Mouse (Mus musculus): ENCODE data around the gene 1700016H13Rik. TPM values are rescaled to one million over a fixed set of nuclear protein-coding genes. Genes with fewer than 3 reads are reported as not detected.

1700016H13Rik gene
- polyA plus RNA-seq, 1 experiment from 2014 or later = 0.11 TPM

GRCm38 (mm10) chr5:103698577-103698976 lies 42.8 kb upstream of the 1700016H13Rik start:
- WGBS = 70% methylated on average over 4 of the region's 4 CpGs
- H3K4me1 ChIP-seq (replicated peaks; ENCODE audit: insufficient read depth, low read length) = no peaks in the 10 kb centered on the region
- TF ChIP-seq CTCF (IDR thresholded peaks at IDR 0.05; ENCODE audit: low read depth) = no peak
- H3K9ac ChIP-seq (ENCODE audit: low read depth, low read length) = no peak overlapping the region
- H3K27ac ChIP-seq = no peak overlapping the region
- no peaks in the 10 kb centered on the region for H3K36me3 ChIP-seq (ENCODE audit: insufficient read depth, low read length)
- H3K9me3 ChIP-seq (replicated peaks; ENCODE audit: low read length) = no peaks in the 10 kb centered on the region
- no peak overlapping the region for H3K4me3 ChIP-seq (replicated peaks; ENCODE audit: low read depth, low read length)
- 0 out of 2 replicates have a peak, but pooled peaks cover 3% of the 10 kb centered on the region for H3K27me3 ChIP-seq (ENCODE audit: insufficient read depth, low read length)
- no peak for ATAC-seq (replicated peaks; ENCODE audit: low FRiP score, low read depth)
- H3K4me2 ChIP-seq (ENCODE audit: low read length) = no peak overlapping the region
- no peak for DNase-seq (ENCODE audit: low spot score)

- TF ChIP-seq CTCF (IDR thresholded peaks at IDR 0.05; ENCODE audit: low read depth) = no peak
- Histone ChIP-seq H3K4me1 (replicated peaks; ENCODE audit: insufficient read depth, low read length) (no peaks in the 10 kb centered on the region), H3K27ac (no peak overlapping the region), H3K27me3 (ENCODE audit: insufficient read depth, low read length) (0 out of 2 replicates have a peak, but pooled peaks cover 3% of the 10 kb centered on the region), H3K4me3 (replicated peaks; ENCODE audit: low read depth, low read length) (no peak overlapping the region), H3K4me2 (ENCODE audit: low read length) (no peak overlapping the region), H3K36me3 (ENCODE audit: insufficient read depth, low read length) (no peaks in the 10 kb centered on the region), H3K9ac (ENCODE audit: low read depth, low read length) (no peak overlapping the region), H3K9me3 (replicated peaks; ENCODE audit: low read length) (no peaks in the 10 kb centered on the region)
- DNase-seq (ENCODE audit: low spot score) = no peak
- 67% methylated on average over 5 of the region's 5 CpGs for WGBS
- ATAC-seq (replicated peaks; ENCODE audit: low FRiP score, low read depth) = no peak
Measured at GRCm38 (mm10) chr5:103697875-103698491, 42.2 kb upstream of the 1700016H13Rik start.

GRCm38 (mm10) chr5:103694094-103694493 lies 38.3 kb upstream of the 1700016H13Rik start:
- Histone ChIP-seq H3K27ac (no peak overlapping the region), H3K4me3 (replicated peaks; ENCODE audit: low read depth, low read length) (peak overlapping the region; percentile 63; the same call in 1 of the 2 replicates), H3K36me3 (ENCODE audit: insufficient read depth, low read length) (no peaks in the 10 kb centered on the region), H3K9me3 (replicated peaks; ENCODE audit: low read length) (no peaks in the 10 kb centered on the region), H3K4me1 (replicated peaks; ENCODE audit: insufficient read depth, low read length) (0 out of 2 replicates have a peak, but pooled peaks cover 5% of the 10 kb centered on the region), H3K9ac (ENCODE audit: low read depth, low read length) (no peak overlapping the region), H3K4me2 (ENCODE audit: low read length) (peak overlapping the region; percentile 100), H3K27me3 (ENCODE audit: insufficient read depth, low read length) (0 out of 2 replicates have a peak, but pooled peaks cover 3% of the 10 kb centered on the region)
- no peak for TF ChIP-seq CTCF (IDR thresholded peaks at IDR 0.05; ENCODE audit: low read depth)
- DNase-seq (ENCODE audit: low spot score) (no peak), ATAC-seq (replicated peaks; ENCODE audit: low FRiP score, low read depth) (no peak)
- WGBS = 53% methylated on average over 6 of the region's 6 CpGs

DNA sequence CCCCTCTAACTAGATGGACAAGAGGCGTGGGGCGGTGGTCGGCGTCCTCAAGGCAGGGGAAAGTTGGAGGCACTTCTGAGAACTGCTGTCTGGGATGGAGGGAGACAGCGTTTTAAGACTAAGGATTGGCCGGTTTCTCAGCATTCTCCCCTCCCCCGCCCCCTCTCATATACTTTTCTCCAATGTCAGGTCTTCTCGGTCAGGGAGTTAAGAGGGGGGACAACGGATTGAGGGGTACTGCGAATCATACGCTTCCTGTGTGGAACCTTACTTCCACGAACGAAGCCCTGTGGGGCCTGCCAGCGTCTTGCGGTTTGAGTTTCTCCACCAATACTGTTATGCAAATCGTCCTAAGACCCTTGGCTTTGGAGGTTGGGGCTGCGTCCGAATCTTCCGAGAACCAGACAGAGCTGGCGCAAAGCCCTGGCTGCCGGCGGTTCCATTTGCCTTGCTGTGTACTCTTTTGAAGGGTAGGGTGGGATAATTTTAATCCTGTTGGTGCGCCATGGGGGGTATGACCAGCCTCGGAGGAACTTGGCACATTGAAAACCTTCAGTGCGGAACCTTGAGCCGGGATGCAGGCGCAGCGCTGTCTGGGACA lies 37.3 kb upstream of the 1700016H13Rik start:
- H3K4me2 ChIP-seq (ENCODE audit: low read length) = peak overlapping the region; percentile 100
- H3K36me3 ChIP-seq (ENCODE audit: insufficient read depth, low read length) = no peaks in the 10 kb centered on the region
- no peak for TF ChIP-seq CTCF (IDR thresholded peaks at IDR 0.05; ENCODE audit: low read depth)
- H3K4me1 ChIP-seq (replicated peaks; ENCODE audit: insufficient read depth, low read length) = 0 out of 2 replicates have a peak, but pooled peaks cover 5% of the 10 kb centered on the region
- WGBS = under 1% methylated on average over 28 of the region's 28 CpGs
- DNase-seq (ENCODE audit: low spot score) (peak; percentile 37), ATAC-seq (replicated peaks; ENCODE audit: low FRiP score, low read depth) (peak; percentile 25; the same call in 1 of the 2 replicates)
- H3K4me3 ChIP-seq (replicated peaks; ENCODE audit: low read depth, low read length) = peak overlapping the region; percentile 63
- 0 out of 2 replicates have a peak, but pooled peaks cover 3% of the 10 kb centered on the region for H3K27me3 ChIP-seq (ENCODE audit: insufficient read depth, low read length)
- no peaks in the 10 kb centered on the region for H3K9me3 ChIP-seq (replicated peaks; ENCODE audit: low read length)
- H3K9ac ChIP-seq (ENCODE audit: low read depth, low read length) = peak overlapping the region; percentile 60
- H3K27ac ChIP-seq = peak overlapping the region; percentile 77

DNA sequence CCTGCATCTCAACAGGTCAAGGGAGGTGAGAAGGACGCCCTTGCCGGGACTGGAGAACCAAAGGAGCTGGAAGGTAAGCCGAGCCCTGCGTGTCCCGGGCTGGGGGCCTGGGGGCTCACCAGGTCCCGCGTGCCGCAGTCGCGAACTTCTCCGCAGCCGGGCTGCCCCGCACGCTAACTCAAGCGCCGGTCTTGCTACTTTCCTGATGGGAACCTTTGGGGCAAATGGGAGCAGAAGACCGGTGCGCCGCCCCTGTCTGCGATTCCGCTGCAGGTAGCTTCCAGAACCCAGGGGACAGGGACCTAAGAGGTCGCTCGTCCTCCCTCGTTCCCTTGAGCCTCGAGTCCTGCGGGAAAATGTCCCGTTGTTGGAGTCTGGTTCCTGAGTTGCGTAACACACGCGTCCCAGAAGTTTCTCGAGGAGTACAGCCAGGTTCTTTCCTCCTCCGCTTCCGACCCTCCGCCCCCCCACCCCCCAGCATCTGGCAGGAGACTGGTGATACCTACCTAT lies 36.8 kb upstream of the 1700016H13Rik start:
- ATAC-seq (replicated peaks; ENCODE audit: low FRiP score, low read depth) (peak; percentile 27; the same call in 1 of the 2 replicates), DNase-seq (ENCODE audit: low spot score) (peak; percentile 14)
- H3K27ac ChIP-seq = peak overlapping the region; percentile 77; the same call in 1 of the 2 replicates
- H3K4me2 ChIP-seq (ENCODE audit: low read length) = peak overlapping the region; percentile 100
- H3K9me3 ChIP-seq (replicated peaks; ENCODE audit: low read length) = no peaks in the 10 kb centered on the region
- WGBS = 1% methylated on average over 34 of the region's 34 CpGs
- no peaks in the 10 kb centered on the region for H3K36me3 ChIP-seq (ENCODE audit: insufficient read depth, low read length)
- H3K9ac ChIP-seq (ENCODE audit: low read depth, low read length) = peak overlapping the region; percentile 60
- H3K4me1 ChIP-seq (replicated peaks; ENCODE audit: insufficient read depth, low read length) = 0 out of 2 replicates have a peak, but pooled peaks cover 5% of the 10 kb centered on the region
- peak overlapping the region; percentile 63 for H3K4me3 ChIP-seq (replicated peaks; ENCODE audit: low read depth, low read length)
- 0 out of 2 replicates have a peak, but pooled peaks cover 3% of the 10 kb centered on the region for H3K27me3 ChIP-seq (ENCODE audit: insufficient read depth, low read length)
- no peak for TF ChIP-seq CTCF (IDR thresholded peaks at IDR 0.05; ENCODE audit: low read depth)

Data from kidney, postnatal 0 days (tissue).